Mouse (Mus musculus): ENCODE data around the gene Bfar. TPM values are rescaled to one million over a fixed set of nuclear protein-coding genes. Genes with fewer than 3 reads are reported as not detected.
A peak's percentile ranks its signal among the peaks of the same experiment; 100 is the strongest.
"Not testable (repeated sequence)": the region's sequence is repeated elsewhere in the genome, so short reads cannot be mapped to it uniquely, and the experiment has no call there.

Bfar gene
- polyA plus RNA-seq, 1 experiment from 2014 or later: 56.4 TPM

DNA sequence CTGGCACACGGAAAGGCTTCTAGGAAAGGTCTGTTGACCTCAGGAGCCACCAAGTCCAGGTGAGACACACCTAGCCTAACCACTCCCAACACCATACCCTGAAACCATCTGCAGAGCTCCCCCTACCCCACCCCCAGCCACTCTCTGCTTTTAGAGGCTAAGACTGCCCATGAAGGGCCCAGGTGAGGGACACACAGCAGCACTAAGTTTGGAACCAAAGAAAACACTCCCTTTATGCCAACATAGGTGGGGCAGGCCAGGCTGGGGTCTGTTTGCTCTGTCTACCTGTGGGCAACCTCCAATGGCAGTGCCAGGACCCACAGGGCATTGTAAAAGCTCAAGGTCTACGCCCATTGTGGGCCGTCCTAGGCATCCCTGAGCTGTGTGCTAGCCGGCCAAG lies 57.8 kb downstream of the Bfar start:
- H3K4me2 ChIP-seq: no peak overlapping the region
- H3K9ac ChIP-seq: no peak overlapping the region
- H3K27me3 ChIP-seq (replicated peaks): no peaks in the 10 kb centered on the region
- WGBS: 86% methylated on average over 4 of the region's 4 CpGs
- no peaks in the 10 kb centered on the region for H3K9me3 ChIP-seq
- H3K4me3 ChIP-seq: no peak overlapping the region
- H3K4me1 ChIP-seq: no peaks in the 10 kb centered on the region
- ATAC-seq (replicated peaks): no peak
- H3K27ac ChIP-seq: no peak overlapping the region
- H3K36me3 ChIP-seq (replicated peaks): no peaks in the 10 kb centered on the region

DNA sequence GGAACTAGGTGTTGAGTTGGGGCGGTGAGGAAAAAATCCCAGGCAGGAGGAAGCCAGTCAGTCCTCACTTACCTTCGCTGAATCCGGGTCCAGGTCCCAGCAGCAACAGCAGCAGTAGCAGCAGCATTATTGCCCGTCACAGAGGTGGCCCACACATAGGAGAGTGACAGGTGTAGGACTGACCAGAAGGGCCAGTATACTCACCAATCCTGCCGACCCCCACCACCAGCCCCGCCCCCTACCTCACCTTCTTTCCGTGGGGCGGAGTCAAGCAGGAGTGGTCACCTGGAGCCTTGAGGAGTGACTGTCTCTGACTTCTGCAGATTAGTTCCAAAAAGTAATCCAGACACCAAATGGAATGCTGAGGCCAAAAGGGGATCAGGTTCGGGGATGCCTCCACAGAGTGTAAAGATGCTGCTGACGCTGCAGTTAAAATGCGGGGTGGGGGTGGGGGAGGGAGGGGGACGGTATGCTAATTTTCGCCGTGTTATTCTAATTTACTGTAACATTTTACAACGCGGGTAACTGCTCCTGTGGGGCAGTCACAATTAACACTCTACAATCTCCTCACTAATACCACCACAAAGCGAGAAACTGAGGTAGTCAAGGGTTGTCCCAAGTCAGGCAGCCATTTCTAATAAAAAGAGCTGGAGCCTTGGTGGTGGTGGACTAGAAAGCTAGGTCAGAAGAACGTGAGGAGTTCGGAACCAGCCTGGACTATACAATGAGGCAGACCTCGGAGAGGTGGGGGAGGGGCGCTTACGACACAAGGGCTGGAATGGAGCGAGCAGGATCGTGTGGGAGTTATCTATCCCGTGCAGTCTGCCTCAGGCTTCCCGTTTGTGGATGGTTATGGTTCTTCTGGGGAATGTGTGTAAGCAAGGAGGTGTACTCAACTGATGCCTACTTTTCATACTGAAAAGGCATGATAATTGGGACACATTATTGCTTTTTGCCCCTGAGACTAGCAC lies 58.9 kb downstream of the Bfar start, which contains the start of gene Pla2g10:
TSS of gene Pla2g10 (minus strand) at position 699 of the 971 bp plus-strand sequence.
- H3K9ac ChIP-seq: no peak within 1 kb of the TSS
- no peaks in the 10 kb centered on the region for H3K4me1 ChIP-seq
- peak within 1 kb of the TSS; percentile 29 for H3K4me2 ChIP-seq
- H3K27ac ChIP-seq: no peak within 1 kb of the TSS
- no peaks in the 10 kb centered on the region for H3K9me3 ChIP-seq
- H3K27me3 ChIP-seq (replicated peaks): no peaks in the 10 kb centered on the region
- no peak; the same call in 1 of the 2 replicates for ATAC-seq (replicated peaks)
- WGBS: 15% methylated on average over 26 of the region's 26 CpGs
- H3K36me3 ChIP-seq (replicated peaks): no peaks in the 10 kb centered on the region
- H3K4me3 ChIP-seq: 0 out of 2 replicates have a peak within 1 kb of the TSS, but pooled peaks have one; percentile 6

DNA sequence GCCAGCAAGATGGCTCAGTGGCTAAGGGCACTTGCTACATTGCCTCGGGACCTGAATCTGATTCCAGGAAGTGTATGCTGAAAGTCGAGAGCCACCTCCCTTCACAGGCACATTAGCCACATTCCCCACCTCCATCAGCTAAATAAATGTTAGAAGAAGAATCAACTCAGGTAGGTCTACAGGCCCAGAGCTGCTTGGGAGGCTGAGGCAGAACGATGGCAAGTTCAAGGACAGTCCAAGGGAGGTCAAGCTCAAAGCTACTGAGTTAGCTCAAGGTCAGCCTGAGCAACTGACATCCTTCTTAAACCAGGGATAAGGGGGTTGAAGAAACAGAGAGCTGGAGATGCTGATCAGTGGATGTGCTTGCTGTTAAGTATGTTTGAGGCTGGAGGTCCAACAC lies 61.1 kb downstream of the Bfar start:
- Histone ChIP-seq H3K4me2 (no peak overlapping the region), H3K4me1 (no peaks in the 10 kb centered on the region), H3K36me3 (replicated peaks) (no peaks in the 10 kb centered on the region), H3K27ac (no peak overlapping the region), H3K9ac (no peak overlapping the region), H3K4me3 (no peak overlapping the region), H3K27me3 (replicated peaks) (no peaks in the 10 kb centered on the region), H3K9me3 (no peaks in the 10 kb centered on the region)
- 89% methylated on average over 3 of the region's 3 CpGs for WGBS
- no peak for ATAC-seq (replicated peaks)

DNA sequence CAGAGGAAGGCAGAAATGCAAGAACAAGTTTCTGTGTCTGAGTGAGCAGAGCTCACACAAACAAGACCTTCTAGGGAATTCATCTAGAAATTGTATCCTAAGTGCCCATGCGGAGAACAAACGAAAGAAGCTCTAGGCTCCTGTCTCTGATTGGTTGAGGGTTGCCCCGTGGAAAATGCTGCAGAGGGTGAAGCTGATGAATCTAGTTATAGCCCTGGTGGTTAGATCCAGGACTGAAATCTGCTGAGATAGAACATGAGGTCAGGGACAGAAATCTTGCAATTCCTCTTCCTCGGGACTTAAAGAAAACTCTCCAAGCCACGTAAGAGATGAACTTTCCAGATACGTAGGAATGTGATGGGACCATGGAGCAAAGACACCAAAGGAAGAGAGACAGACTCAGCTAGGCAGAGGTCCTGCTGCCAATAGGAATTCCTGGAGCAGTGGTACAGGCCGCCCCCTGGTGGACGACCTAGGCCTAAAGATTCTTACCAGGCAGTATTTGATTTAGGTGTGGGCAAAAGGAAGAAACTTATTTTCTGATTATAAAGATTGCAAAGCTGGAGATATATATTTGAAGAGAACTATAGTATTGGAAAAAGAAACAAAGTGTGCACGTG lies 62.0 kb downstream of the Bfar start:
- H3K4me1 ChIP-seq: no peaks in the 10 kb centered on the region
- H3K36me3 ChIP-seq (replicated peaks): no peaks in the 10 kb centered on the region
- H3K27me3 ChIP-seq (replicated peaks): no peaks in the 10 kb centered on the region
- no peak overlapping the region for H3K4me2 ChIP-seq
- WGBS: 27% methylated on average over 9 of the region's 9 CpGs
- no peaks in the 10 kb centered on the region for H3K9me3 ChIP-seq
- H3K9ac ChIP-seq: no peak overlapping the region
- no peak overlapping the region for H3K27ac ChIP-seq
- no peak overlapping the region for H3K4me3 ChIP-seq
- no peak for ATAC-seq (replicated peaks)

DNA sequence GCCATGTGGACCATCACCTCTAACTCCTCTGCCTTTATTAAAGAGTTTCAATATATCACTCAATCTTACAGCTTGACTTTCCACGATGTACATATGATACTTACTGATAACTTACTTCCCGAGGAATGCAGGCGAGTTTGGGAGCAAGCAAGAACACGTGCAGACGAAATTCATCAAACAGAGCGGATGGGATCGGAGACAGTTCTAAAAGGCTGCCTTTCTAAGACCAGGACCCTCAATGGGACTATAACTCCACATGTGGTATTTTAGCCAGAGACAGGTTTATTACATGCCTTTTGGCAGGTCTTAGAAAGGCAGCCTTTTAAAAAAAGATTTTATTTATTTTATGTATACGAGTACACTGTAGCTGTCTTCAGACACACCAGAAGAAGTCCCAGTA lies 64.3 kb downstream of the Bfar start:
- no peak overlapping the region for H3K27ac ChIP-seq
- H3K36me3 ChIP-seq (replicated peaks): no peaks in the 10 kb centered on the region
- H3K4me3 ChIP-seq: no peak overlapping the region
- no peak for ATAC-seq (replicated peaks)
- no peaks in the 10 kb centered on the region for H3K27me3 ChIP-seq (replicated peaks)
- 91% methylated on average over 8 of the region's 8 CpGs for WGBS
- no peak overlapping the region for H3K4me2 ChIP-seq
- H3K9me3 ChIP-seq: no peaks in the 10 kb centered on the region
- no peaks in the 10 kb centered on the region for H3K4me1 ChIP-seq
- H3K9ac ChIP-seq: no peak overlapping the region

DNA sequence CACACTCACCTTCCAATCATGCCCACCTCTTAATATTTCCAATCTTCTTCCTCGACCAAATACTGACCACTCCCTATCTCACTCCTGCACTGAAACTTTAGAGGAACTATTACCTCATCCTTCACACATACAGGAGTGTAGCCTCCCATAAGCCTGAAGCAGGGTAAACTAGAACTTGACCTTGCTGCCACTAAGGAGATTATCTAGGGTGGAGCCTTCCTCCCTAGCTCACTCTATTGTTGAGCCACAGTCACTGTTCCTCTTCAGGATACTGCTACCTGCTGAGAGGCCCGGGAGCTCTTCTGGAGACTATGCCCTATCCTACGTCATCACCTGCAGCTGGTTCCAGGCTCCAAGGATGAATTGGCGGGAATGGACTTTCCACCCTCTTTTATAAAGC lies 67.4 kb downstream of the Bfar start:
- H3K9ac ChIP-seq; H3K36me3 ChIP-seq (replicated peaks); H3K4me1 ChIP-seq; H3K27ac ChIP-seq; H3K9me3 ChIP-seq; ATAC-seq (replicated peaks); H3K4me2 ChIP-seq; H3K27me3 ChIP-seq (replicated peaks); H3K4me3 ChIP-seq: not testable (repeated sequence)
- WGBS: 53% methylated on average over 4 of the region's 4 CpGs

DNA sequence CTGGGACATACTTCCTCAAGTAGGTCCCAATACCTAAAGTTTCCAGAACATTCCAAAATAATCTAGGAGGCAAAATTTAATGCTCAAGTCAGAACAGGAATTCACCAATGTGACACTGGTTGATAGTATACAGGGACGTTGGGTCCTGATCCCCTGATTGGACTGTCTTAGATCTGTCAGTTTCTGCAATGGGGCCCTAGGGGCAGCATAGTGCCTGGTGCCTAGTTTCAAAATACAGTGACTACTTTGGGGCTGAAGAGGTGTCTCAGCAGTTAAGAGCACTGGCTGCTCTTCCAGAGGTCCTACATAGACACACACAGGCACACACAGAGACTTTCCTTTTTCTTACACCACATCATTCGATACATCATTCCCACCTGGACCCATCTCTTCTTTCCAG lies 69.2 kb downstream of the Bfar start:
- Histone ChIP-seq H3K27me3 (replicated peaks) (no peaks in the 10 kb centered on the region), H3K4me1 (no peaks in the 10 kb centered on the region), H3K27ac (no peak overlapping the region), H3K9me3 (no peaks in the 10 kb centered on the region), H3K4me3 (no peak overlapping the region), H3K4me2 (no peak overlapping the region), H3K36me3 (replicated peaks) (no peaks in the 10 kb centered on the region), H3K9ac (no peak overlapping the region)
- no peak for ATAC-seq (replicated peaks)
- 76% methylated on average over 2 of the region's 2 CpGs for WGBS

DNA sequence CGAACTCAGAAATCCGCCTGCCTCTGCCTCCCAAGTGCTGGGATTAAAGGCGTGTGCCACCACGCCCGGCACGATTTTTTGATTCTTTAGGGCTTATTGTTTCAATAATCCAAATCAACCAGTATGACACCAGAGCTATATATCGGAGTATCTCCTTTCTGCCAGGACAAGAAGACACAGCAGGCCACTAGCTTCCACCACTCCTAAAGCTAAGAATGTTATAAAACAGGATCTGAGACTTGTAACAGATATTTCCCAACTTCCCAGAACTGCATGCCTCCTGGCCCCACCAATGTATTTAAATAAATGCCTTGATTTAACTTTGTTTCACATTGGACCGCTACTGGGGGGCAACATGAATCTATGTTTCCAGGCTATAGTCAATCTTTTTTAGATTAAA lies 76.0 kb downstream of the Bfar start:
- 96% methylated on average over 8 of the region's 8 CpGs for WGBS
- no peak for ATAC-seq (replicated peaks)
- H3K9ac ChIP-seq: no peak overlapping the region
- H3K4me2 ChIP-seq: no peak overlapping the region
- H3K27me3 ChIP-seq (replicated peaks): no peaks in the 10 kb centered on the region
- H3K36me3 ChIP-seq (replicated peaks): no peaks in the 10 kb centered on the region
- no peak overlapping the region for H3K4me3 ChIP-seq
- no peaks in the 10 kb centered on the region for H3K9me3 ChIP-seq
- no peak overlapping the region for H3K27ac ChIP-seq
- H3K4me1 ChIP-seq: no peaks in the 10 kb centered on the region

DNA sequence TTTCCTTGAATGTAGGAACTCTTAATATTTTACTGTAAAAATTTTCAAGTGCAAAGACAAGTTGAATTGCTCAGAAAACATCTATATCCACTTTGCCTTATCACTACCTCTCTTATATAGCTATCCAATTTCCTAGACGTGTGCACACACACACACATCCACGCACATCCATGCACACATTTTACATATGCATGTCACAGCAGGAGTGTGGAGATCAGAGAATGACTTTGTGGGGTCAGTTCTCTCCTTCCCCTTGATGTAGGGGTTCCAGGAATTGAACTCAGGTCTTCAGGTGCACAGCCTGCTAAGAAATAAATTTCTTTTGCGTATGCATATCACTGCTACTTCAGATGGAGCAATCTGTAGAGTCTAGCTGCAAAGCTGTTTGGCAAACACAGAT lies 76.5 kb downstream of the Bfar start:
- H3K9me3 ChIP-seq: no peaks in the 10 kb centered on the region
- no peak for ATAC-seq (replicated peaks)
- no peak overlapping the region for H3K4me3 ChIP-seq
- H3K27ac ChIP-seq: no peak overlapping the region
- H3K4me2 ChIP-seq: no peak overlapping the region
- H3K36me3 ChIP-seq (replicated peaks): no peaks in the 10 kb centered on the region
- H3K9ac ChIP-seq: no peak overlapping the region
- H3K4me1 ChIP-seq: no peaks in the 10 kb centered on the region
- 61% methylated on average over 3 of the region's 3 CpGs for WGBS
- H3K27me3 ChIP-seq (replicated peaks): no peaks in the 10 kb centered on the region

DNA sequence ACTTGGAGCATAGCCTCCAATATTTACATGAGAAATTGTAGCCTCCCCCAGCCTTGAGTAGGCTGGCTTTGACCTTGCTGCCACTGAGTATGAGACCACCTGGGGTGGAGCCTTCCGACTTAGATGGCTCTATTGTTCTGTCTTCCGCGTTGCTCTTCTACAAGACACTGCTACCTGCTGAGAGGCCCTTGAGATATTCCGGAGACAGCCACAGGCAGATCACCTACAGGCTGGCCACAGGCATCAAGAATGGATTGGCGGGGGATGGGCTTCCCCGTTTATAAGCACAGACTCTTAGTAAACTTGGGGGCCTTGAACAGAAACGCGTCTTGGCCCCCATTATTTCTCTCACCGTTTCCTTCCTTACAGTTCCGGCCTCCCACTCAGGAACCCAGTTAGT lies 77.2 kb downstream of the Bfar start:
- H3K9me3 ChIP-seq; H3K36me3 ChIP-seq (replicated peaks); H3K27me3 ChIP-seq (replicated peaks); H3K27ac ChIP-seq; H3K4me1 ChIP-seq; ATAC-seq (replicated peaks); H3K4me2 ChIP-seq; H3K4me3 ChIP-seq; H3K9ac ChIP-seq: not testable (repeated sequence)
- 15% methylated on average over 10 of the region's 10 CpGs for WGBS

DNA sequence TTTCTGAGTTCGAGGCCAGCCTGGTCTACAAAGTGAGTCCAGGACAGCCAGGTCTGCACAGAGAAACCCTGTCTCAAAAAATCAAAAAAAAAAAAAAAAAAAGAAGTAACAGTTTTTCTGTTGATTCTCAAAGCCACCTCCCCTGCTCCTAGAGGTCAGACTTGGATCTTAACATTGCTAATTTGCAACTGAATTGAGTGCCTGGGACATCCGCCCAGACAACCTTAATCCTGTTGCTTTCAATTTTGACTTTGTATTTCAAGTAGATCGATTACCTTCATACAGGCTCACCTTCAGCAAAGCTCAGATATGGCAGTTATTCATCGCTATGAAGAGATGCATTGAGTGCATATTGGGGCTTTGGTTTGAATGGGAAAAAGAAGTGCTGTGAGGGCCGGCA lies 77.6 kb downstream of the Bfar start:
- Histone ChIP-seq H3K27me3 (replicated peaks) (no peaks in the 10 kb centered on the region), H3K36me3 (replicated peaks) (no peaks in the 10 kb centered on the region), H3K27ac (no peak overlapping the region), H3K9me3 (no peaks in the 10 kb centered on the region), H3K4me1 (no peaks in the 10 kb centered on the region), H3K9ac (no peak overlapping the region), H3K4me3 (no peak overlapping the region), H3K4me2 (no peak overlapping the region)
- WGBS: 33% methylated on average over 5 of the region's 5 CpGs
- ATAC-seq (replicated peaks): no peak

DNA sequence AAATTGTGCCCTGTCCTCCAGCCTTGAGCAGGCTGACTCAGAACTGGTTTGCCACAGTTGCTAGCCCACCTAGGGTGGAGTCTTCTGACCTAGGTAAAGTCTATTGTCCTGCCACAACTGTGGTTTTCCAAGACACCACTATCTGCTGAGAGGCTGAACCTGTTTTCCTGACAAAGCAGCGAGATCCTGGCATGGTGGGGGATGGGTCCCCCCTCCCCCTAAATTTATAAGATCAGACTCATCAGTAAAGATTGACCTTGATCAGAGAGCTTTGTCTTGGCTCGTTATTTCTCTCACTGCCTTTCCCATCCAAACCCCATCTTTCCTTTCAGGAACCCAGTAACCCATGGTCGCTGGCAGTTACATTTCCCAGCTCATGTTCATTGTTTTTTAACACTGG lies 78.3 kb downstream of the Bfar start:
- Histone ChIP-seq H3K36me3 (replicated peaks) (no peaks in the 10 kb centered on the region), H3K4me2 (no peak overlapping the region), H3K4me3 (no peak overlapping the region), H3K4me1 (peaks cover 1% of the 10 kb centered on the region), H3K9me3 (no peaks in the 10 kb centered on the region), H3K9ac (no peak overlapping the region), H3K27ac (no peak overlapping the region), H3K27me3 (replicated peaks) (no peaks in the 10 kb centered on the region)
- WGBS: 47% methylated on average over 3 of the region's 3 CpGs
- ATAC-seq (replicated peaks): no peak

DNA sequence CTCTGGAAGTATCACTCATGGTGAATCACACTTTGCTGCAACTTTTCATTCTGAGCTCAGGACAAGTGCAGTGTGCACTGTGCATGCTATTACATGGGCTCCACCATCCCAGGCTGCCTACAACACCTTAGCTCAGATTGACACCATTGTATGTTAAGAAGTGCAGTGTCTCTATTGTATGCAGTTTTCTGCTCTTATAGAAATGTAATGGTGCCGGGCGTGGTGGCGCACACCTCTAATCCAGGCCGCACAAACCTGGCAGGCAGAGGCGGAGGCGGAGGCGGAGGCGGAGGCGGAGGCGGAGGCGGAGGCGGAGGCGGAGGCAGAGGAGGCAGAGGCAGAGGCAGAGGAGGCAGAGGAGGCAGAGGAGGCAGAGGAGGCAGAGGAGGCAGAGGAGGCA lies 79.0 kb downstream of the Bfar start:
- WGBS: 94% methylated on average over 13 of the region's 13 CpGs
- no peaks in the 10 kb centered on the region for H3K36me3 ChIP-seq (replicated peaks)
- no peak overlapping the region for H3K27ac ChIP-seq
- no peak for ATAC-seq (replicated peaks)
- no peak overlapping the region for H3K4me2 ChIP-seq
- no peak overlapping the region for H3K4me3 ChIP-seq
- H3K4me1 ChIP-seq: peaks cover 4% of the 10 kb centered on the region
- H3K9me3 ChIP-seq: no peaks in the 10 kb centered on the region
- H3K9ac ChIP-seq: no peak overlapping the region
- H3K27me3 ChIP-seq (replicated peaks): no peaks in the 10 kb centered on the region
